Mouse (Mus musculus) thymus, adult 2 months (tissue): Measurements from ENCODE around the gene Zfpm1.

Experiments used
- CTCF ChIP-seq: fragments of 200-500 bp; IDR thresholded peaks from 2 replicates; pipeline ENCODE4 v1.5.1; 2012; ENCODE audit warnings: mild to moderate bottlenecking, control low read depth, low read length, moderate library complexity, borderline replicate concordance; ENCODE audit not compliant: control insufficient read depth, poor library complexity, insufficient read depth; ENCODE audit errors: extremely low read depth
- POLR2A ChIP-seq: fragments of 200-500 bp; IDR thresholded peaks from 2 replicates; pipeline ENCODE4 v1.6.1; 2012; ENCODE audit warnings: mild to moderate bottlenecking, low read length, control low read depth, moderate library complexity; ENCODE audit not compliant: control insufficient read depth, poor library complexity, insufficient read depth; ENCODE audit errors: extremely low read depth

DNA sequence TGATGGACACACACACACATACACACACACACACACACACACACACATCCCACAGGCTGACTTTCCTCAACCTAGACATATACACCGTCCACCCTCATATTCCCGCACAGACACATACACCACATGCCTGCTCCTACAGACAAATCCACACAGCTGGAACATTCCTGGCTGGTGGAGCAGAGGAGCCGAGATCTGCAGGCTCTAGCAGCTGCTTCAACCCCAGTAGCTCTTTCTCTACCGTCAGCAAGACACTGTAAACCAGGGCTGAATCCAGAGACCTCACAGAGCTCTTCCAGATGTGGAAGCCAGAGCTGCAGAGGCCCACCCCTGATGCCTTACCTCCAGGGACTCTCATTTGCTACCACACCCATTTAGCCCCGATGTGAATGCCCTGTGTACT is 80.3 kb downstream of the Zfpm1 start:
- TF ChIP-seq POLR2A (no peak), CTCF (no peak)
